Mouse (Mus musculus): ENCODE data around the gene Krtap16-1. TPM values are rescaled to one million over a fixed set of nuclear protein-coding genes. Genes with fewer than 3 reads are reported as not detected.

Krtap16-1 gene
- polyA plus RNA-seq, 1 experiment from 2014 or later = not detected

DNA sequence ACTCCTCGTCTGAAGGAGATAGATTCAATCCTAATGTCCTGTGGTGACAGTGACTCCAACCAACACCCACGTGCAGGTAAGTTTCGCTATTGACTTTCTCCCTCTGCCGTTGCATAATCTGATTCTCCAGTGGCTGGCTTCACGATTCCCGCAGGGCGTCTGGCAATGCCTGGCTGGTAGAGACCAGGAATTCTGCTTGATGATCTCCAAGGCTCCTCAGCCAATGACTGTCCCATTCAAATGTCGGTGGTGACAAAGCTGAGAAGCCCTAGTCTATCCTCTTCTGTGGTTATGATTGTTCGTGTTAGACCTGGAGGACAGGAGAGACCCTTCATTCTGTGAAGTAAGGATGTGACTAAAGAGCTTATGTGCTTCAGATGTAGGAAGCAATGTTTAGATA lies 3.7 kb downstream of the Krtap16-1 start:
- Histone ChIP-seq H3K36me3 (ENCODE audit: insufficient read depth, low read length) (no peaks in the 10 kb centered on the region), H3K27ac (ENCODE audit: low read length) (no peak overlapping the region), H3K9me3 (ENCODE audit: low read length) (no peaks in the 10 kb centered on the region), H3K27me3 (ENCODE audit: insufficient read depth, low read length) (no peaks in the 10 kb centered on the region), H3K9ac (replicated peaks; ENCODE audit: low read length) (no peak overlapping the region), H3K4me1 (ENCODE audit: insufficient read depth, low read length) (no peaks in the 10 kb centered on the region), H3K4me2 (replicated peaks; ENCODE audit: low read depth, low read length) (no peak overlapping the region), H3K4me3 (ENCODE audit: low read length) (no peak overlapping the region)
- ATAC-seq (ENCODE audit: low FRiP score, low TSS enrichment) = no peak
- 84% methylated on average over 9 of the region's 9 CpGs for WGBS

DNA sequence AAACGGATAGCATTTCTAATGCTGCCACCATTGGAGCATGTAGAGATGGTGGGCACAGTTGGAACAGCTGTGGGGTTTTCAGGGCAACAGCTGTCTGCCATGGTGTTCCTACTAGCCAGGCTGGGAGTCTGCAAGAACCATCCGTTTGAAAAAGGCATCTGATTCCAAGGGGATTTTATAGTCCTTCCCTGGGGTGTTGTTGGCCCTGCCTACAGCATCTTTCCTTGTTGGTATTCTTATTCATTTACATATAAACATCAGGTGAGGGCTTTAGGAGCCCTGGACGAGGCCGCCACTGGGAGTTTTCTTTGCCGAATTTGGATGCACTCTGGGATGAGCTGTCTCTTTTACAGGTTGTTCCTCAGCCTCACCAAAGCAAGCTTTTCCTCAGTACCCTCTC lies 7.4 kb downstream of the Krtap16-1 start, which contains the start of gene Krtap29-1:
TSS of gene Krtap29-1 (minus strand) at position 101 of the 400 bp plus-strand sequence.
- no peak within 1 kb of the TSS for H3K27ac ChIP-seq (ENCODE audit: low read length)
- WGBS = 59% methylated on average over 5 of the region's 5 CpGs

DNA sequence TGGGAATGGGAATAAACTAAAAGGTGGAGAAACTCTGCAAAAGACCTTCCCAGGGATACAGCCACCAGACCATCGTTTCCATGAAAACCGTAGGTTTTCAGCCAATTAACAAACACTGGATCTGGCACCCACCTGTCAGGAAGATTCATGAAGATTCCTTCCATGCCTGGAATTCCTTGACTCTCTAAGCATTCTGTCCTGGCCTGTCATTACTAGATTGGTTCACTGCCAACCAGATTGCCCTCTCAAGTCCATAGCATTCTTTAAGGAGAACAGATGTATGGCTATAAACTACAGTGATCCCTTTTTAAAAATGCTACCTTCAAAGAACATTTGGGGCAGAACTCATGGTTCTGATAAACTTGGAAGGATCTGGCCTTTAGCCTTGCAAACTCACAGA lies 20.4 kb downstream of the Krtap16-1 start:
- no peak overlapping the region for H3K9ac ChIP-seq (replicated peaks; ENCODE audit: low read length)
- no peaks in the 10 kb centered on the region for H3K4me1 ChIP-seq (ENCODE audit: insufficient read depth, low read length)
- 47% methylated on average over 2 of the region's 2 CpGs for WGBS
- no peak overlapping the region for H3K27ac ChIP-seq (ENCODE audit: low read length)
- H3K4me3 ChIP-seq (ENCODE audit: low read length) = no peak overlapping the region
- no peaks in the 10 kb centered on the region for H3K36me3 ChIP-seq (ENCODE audit: insufficient read depth, low read length)
- H3K9me3 ChIP-seq (ENCODE audit: low read length) = no peaks in the 10 kb centered on the region
- no peaks in the 10 kb centered on the region for H3K27me3 ChIP-seq (ENCODE audit: insufficient read depth, low read length)
- no peak for ATAC-seq (ENCODE audit: low FRiP score, low TSS enrichment)
- no peak overlapping the region for H3K4me2 ChIP-seq (replicated peaks; ENCODE audit: low read depth, low read length)

More for the DNA sequence above, 7.4 kb downstream of the Krtap16-1 start, which contains the start of gene Krtap29-1:
- no peak for ATAC-seq (ENCODE audit: low FRiP score, low TSS enrichment)
- Histone ChIP-seq H3K4me2 (replicated peaks; ENCODE audit: low read depth, low read length) (no peak within 1 kb of the TSS), H3K36me3 (ENCODE audit: insufficient read depth, low read length) (no peaks in the 10 kb centered on the region), H3K27me3 (ENCODE audit: insufficient read depth, low read length) (no peaks in the 10 kb centered on the region), H3K4me1 (ENCODE audit: insufficient read depth, low read length) (no peaks in the 10 kb centered on the region), H3K9me3 (ENCODE audit: low read length) (no peaks in the 10 kb centered on the region), H3K9ac (replicated peaks; ENCODE audit: low read length) (no peak within 1 kb of the TSS), H3K4me3 (ENCODE audit: low read length) (no peak within 1 kb of the TSS)

DNA sequence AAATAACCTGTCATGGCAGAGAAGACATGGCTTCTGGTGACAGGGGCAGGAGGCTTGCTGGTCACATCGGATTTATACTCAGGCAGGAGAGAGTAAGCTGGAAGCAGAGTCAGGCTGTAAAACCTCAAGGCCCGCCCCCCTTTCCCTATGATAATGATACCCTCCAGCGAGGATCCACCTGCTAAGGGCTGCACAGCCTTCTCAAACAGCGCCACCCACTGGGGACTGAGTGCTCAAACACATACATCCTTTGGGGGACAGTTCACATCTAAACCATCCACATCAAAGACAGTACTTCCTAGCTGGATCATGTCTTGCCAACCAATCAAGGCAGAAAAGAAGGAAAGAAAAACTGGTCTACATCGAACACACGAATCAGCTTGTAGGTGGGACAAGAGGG lies 22.2 kb downstream of the Krtap16-1 start:
- no peaks in the 10 kb centered on the region for H3K4me1 ChIP-seq (ENCODE audit: insufficient read depth, low read length)
- no peaks in the 10 kb centered on the region for H3K9me3 ChIP-seq (ENCODE audit: low read length)
- no peak for ATAC-seq (ENCODE audit: low FRiP score, low TSS enrichment)
- H3K4me2 ChIP-seq (replicated peaks; ENCODE audit: low read depth, low read length) = no peak overlapping the region
- WGBS = 42% methylated on average over 6 of the region's 6 CpGs
- H3K4me3 ChIP-seq (ENCODE audit: low read length) = no peak overlapping the region
- H3K9ac ChIP-seq (replicated peaks; ENCODE audit: low read length) = no peak overlapping the region
- no peaks in the 10 kb centered on the region for H3K27me3 ChIP-seq (ENCODE audit: insufficient read depth, low read length)
- H3K27ac ChIP-seq (ENCODE audit: low read length) = no peak overlapping the region
- no peaks in the 10 kb centered on the region for H3K36me3 ChIP-seq (ENCODE audit: insufficient read depth, low read length)

- Histone ChIP-seq H3K27me3 (ENCODE audit: insufficient read depth, low read length) (no peaks in the 10 kb centered on the region), H3K36me3 (ENCODE audit: insufficient read depth, low read length) (no peaks in the 10 kb centered on the region), H3K9me3 (ENCODE audit: low read length) (no peaks in the 10 kb centered on the region), H3K4me2 (replicated peaks; ENCODE audit: low read depth, low read length) (no peak within 1 kb of the TSS), H3K4me3 (ENCODE audit: low read length) (no peak within 1 kb of the TSS), H3K27ac (ENCODE audit: low read length) (no peak within 1 kb of the TSS), H3K9ac (replicated peaks; ENCODE audit: low read length) (no peak within 1 kb of the TSS), H3K4me1 (ENCODE audit: insufficient read depth, low read length) (no peaks in the 10 kb centered on the region)
- 89% methylated on average over 2 of the region's 2 CpGs for WGBS
- no peak for ATAC-seq (ENCODE audit: low FRiP score, low TSS enrichment)
Observed at GRCm38 (mm10) chr11:99948175-99948574, 38.2 kb downstream of the Krtap16-1 start, which contains the start of gene Krtap9-5. TSS of gene Krtap9-5 (plus strand) at chr11:99948475.

- no peak overlapping the region for H3K9ac ChIP-seq (replicated peaks; ENCODE audit: low read length)
- no peak overlapping the region for H3K4me2 ChIP-seq (replicated peaks; ENCODE audit: low read depth, low read length)
- H3K36me3 ChIP-seq (ENCODE audit: insufficient read depth, low read length) = no peaks in the 10 kb centered on the region
- ATAC-seq (ENCODE audit: low FRiP score, low TSS enrichment) = no peak
- no peaks in the 10 kb centered on the region for H3K4me1 ChIP-seq (ENCODE audit: insufficient read depth, low read length)
- no peaks in the 10 kb centered on the region for H3K9me3 ChIP-seq (ENCODE audit: low read length)
- WGBS = 88% methylated on average over 9 of the region's 9 CpGs
- H3K4me3 ChIP-seq (ENCODE audit: low read length) = no peak overlapping the region
- no peak overlapping the region for H3K27ac ChIP-seq (ENCODE audit: low read length)
- H3K27me3 ChIP-seq (ENCODE audit: insufficient read depth, low read length) = no peaks in the 10 kb centered on the region
Observed at GRCm38 (mm10) chr11:99937751-99938264, 48.6 kb downstream of the Krtap16-1 start.

DNA sequence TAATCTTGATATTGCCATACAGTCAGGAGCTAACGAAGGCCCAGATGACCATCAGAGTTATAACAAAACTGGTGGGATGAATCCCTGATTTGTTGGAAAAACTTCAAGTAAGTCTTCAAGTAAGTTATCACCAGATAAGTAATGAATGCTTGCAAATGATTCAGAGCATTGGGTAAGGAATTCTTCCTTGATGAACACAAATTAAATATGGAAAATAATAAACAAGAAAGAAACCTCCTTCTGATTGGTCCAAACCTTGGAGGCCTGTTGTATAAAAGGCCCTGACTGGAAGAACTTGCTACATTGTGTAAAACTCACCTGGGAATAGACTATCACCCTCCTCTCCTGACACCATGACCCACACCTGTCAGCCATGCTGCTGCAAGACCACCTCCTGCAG lies 50.4 kb downstream of the Krtap16-1 start, which contains the start of gene Krtap31-2:
TSS of gene Krtap31-2 (plus strand) at position 301 of the 400 bp plus-strand sequence.
- Histone ChIP-seq H3K4me3 (ENCODE audit: low read length) (no peak within 1 kb of the TSS), H3K9me3 (ENCODE audit: low read length) (no peaks in the 10 kb centered on the region), H3K4me1 (ENCODE audit: insufficient read depth, low read length) (no peaks in the 10 kb centered on the region), H3K36me3 (ENCODE audit: insufficient read depth, low read length) (no peaks in the 10 kb centered on the region), H3K4me2 (replicated peaks; ENCODE audit: low read depth, low read length) (no peak within 1 kb of the TSS), H3K27ac (ENCODE audit: low read length) (no peak within 1 kb of the TSS), H3K27me3 (ENCODE audit: insufficient read depth, low read length) (no peaks in the 10 kb centered on the region), H3K9ac (replicated peaks; ENCODE audit: low read length) (no peak within 1 kb of the TSS)
- WGBS = 94% methylated on average over 1 of the region's 1 CpGs
- no peak for ATAC-seq (ENCODE audit: low FRiP score, low TSS enrichment)

Other genes starting within 250 kb of the Krtap16-1 start
- gene Gm11595, start 213.7 kb downstream of the Krtap16-1 start, polyA plus RNA-seq (2015; fragmentation: Nextera tagmentation; extraction: Ambion mirVana) = not detected in 2 replicates
- gene Krtap4-8, start 205.9 kb downstream of the Krtap16-1 start, polyA plus RNA-seq (2015; fragmentation: Nextera tagmentation; extraction: Ambion mirVana) = not detected in 2 replicates
- gene Krtap4-9, start 201.4 kb downstream of the Krtap16-1 start, polyA plus RNA-seq (2015; fragmentation: Nextera tagmentation; extraction: Ambion mirVana) = not detected in 2 replicates
- not detected in 2 replicates for gene Gm11596, start 193.1 kb downstream of the Krtap16-1 start, polyA plus RNA-seq (2015; fragmentation: Nextera tagmentation; extraction: Ambion mirVana)
- gene Gm11569, start 187.7 kb downstream of the Krtap16-1 start, polyA plus RNA-seq (2015; fragmentation: Nextera tagmentation; extraction: Ambion mirVana) = not detected in 2 replicates
- not detected in 2 replicates for gene Gm11554, start 182.2 kb downstream of the Krtap16-1 start, polyA plus RNA-seq (2015; fragmentation: Nextera tagmentation; extraction: Ambion mirVana)
- not detected in 2 replicates for gene Krtap4-13, start 176.7 kb downstream of the Krtap16-1 start, polyA plus RNA-seq (2015; fragmentation: Nextera tagmentation; extraction: Ambion mirVana)
- not detected in 2 replicates for gene Gm11564, start 170.9 kb downstream of the Krtap16-1 start, polyA plus RNA-seq (2015; fragmentation: Nextera tagmentation; extraction: Ambion mirVana)
- gene 2300003K06Rik, start 148.5 kb downstream of the Krtap16-1 start, polyA plus RNA-seq (2015; fragmentation: Nextera tagmentation; extraction: Ambion mirVana) = not detected in 2 replicates
- gene Krtap4-16, start 135.0 kb downstream of the Krtap16-1 start, polyA plus RNA-seq (2015; fragmentation: Nextera tagmentation; extraction: Ambion mirVana) = not detected in 2 replicates
- gene Gm11568, start 128.7 kb downstream of the Krtap16-1 start, polyA plus RNA-seq (2015; fragmentation: Nextera tagmentation; extraction: Ambion mirVana) = not detected in 2 replicates
- gene Gm11559, start 122.1 kb downstream of the Krtap16-1 start, polyA plus RNA-seq (2015; fragmentation: Nextera tagmentation; extraction: Ambion mirVana) = not detected in 2 replicates
- not detected in 2 replicates for gene Krtap9-1, start 113.2 kb downstream of the Krtap16-1 start, polyA plus RNA-seq (2015; fragmentation: Nextera tagmentation; extraction: Ambion mirVana)
- not detected in 2 replicates for gene Gm11567, start 107.4 kb downstream of the Krtap16-1 start, polyA plus RNA-seq (2015; fragmentation: Nextera tagmentation; extraction: Ambion mirVana)
- not detected in 2 replicates for gene Krtap31-1, start 78.7 kb downstream of the Krtap16-1 start, polyA plus RNA-seq (2015; fragmentation: Nextera tagmentation; extraction: Ambion mirVana)
- gene Gm11565, start 71.8 kb downstream of the Krtap16-1 start, polyA plus RNA-seq (2015; fragmentation: Nextera tagmentation; extraction: Ambion mirVana) = not detected in 2 replicates
- not detected in 2 replicates for gene Krtap31-2, start 50.3 kb downstream of the Krtap16-1 start, polyA plus RNA-seq (2015; fragmentation: Nextera tagmentation; extraction: Ambion mirVana)
- gene Krtap9-5, start 38.1 kb downstream of the Krtap16-1 start, polyA plus RNA-seq (2015; fragmentation: Nextera tagmentation; extraction: Ambion mirVana) = not detected in 2 replicates
- not detected in 2 replicates for gene Krtap29-1, start 7.5 kb downstream of the Krtap16-1 start, polyA plus RNA-seq (2015; fragmentation: Nextera tagmentation; extraction: Ambion mirVana)
- gene Krtap17-1, start 7.4 kb upstream of the Krtap16-1 start, polyA plus RNA-seq (2015; fragmentation: Nextera tagmentation; extraction: Ambion mirVana) = not detected in 2 replicates
- gene Krt33a, start 29.6 kb upstream of the Krtap16-1 start, polyA plus RNA-seq (2015; fragmentation: Nextera tagmentation; extraction: Ambion mirVana) = not detected in 2 replicates
- 0.10 TPM in 1 of 2 replicates, not detected in the other for gene Krt33b, start 43.3 kb upstream of the Krtap16-1 start, polyA plus RNA-seq (2015; fragmentation: Nextera tagmentation; extraction: Ambion mirVana)
- gene Krt34, start 55.0 kb upstream of the Krtap16-1 start, polyA plus RNA-seq (2015; fragmentation: Nextera tagmentation; extraction: Ambion mirVana) = not detected in 2 replicates
- gene Krt31, start 64.0 kb upstream of the Krtap16-1 start, polyA plus RNA-seq (2015; fragmentation: Nextera tagmentation; extraction: Ambion mirVana) = not detected in 2 replicates
- gene Krt32, start 101.6 kb upstream of the Krtap16-1 start, polyA plus RNA-seq (2015; fragmentation: Nextera tagmentation; extraction: Ambion mirVana) = not detected in 2 replicates
- not detected in 2 replicates for gene Krt35, start 109.6 kb upstream of the Krtap16-1 start, polyA plus RNA-seq (2015; fragmentation: Nextera tagmentation; extraction: Ambion mirVana)
- 1.1 and 1.6 TPM in 2 replicates for gene Krt36, start 119.0 kb upstream of the Krtap16-1 start, polyA plus RNA-seq (2015; fragmentation: Nextera tagmentation; extraction: Ambion mirVana)
- gene Krt13, start 135.0 kb upstream of the Krtap16-1 start, polyA plus RNA-seq (2015; fragmentation: Nextera tagmentation; extraction: Ambion mirVana) = 0.36 and 0.37 TPM in 2 replicates
- 1.3 and 3.8 TPM in 2 replicates for gene Krt15, start 149.3 kb upstream of the Krtap16-1 start, polyA plus RNA-seq (2015; fragmentation: Nextera tagmentation; extraction: Ambion mirVana)
- 96.4 and 105 TPM in 2 replicates for gene Krt19, start 162.1 kb upstream of the Krtap16-1 start, polyA plus RNA-seq (2015; fragmentation: Nextera tagmentation; extraction: Ambion mirVana)
- gene Krt9, start 206.6 kb upstream of the Krtap16-1 start, polyA plus RNA-seq (2015; fragmentation: Nextera tagmentation; extraction: Ambion mirVana) = not detected in 2 replicates
- gene Krt14, start 221.0 kb upstream of the Krtap16-1 start, polyA plus RNA-seq (2015; fragmentation: Nextera tagmentation; extraction: Ambion mirVana) = 0.90 and 1.7 TPM in 2 replicates

Measured in kidney, embryonic 16.5 days (tissue).